Mouse (Mus musculus) thymus, postnatal 14 days (tissue): ENCODE results near the gene Rab3b.

Experiments
- DNase-seq: peaks from one replicate; pipeline ENCODE4 v3.0.0; 2021

Rab3b gene

DNA sequence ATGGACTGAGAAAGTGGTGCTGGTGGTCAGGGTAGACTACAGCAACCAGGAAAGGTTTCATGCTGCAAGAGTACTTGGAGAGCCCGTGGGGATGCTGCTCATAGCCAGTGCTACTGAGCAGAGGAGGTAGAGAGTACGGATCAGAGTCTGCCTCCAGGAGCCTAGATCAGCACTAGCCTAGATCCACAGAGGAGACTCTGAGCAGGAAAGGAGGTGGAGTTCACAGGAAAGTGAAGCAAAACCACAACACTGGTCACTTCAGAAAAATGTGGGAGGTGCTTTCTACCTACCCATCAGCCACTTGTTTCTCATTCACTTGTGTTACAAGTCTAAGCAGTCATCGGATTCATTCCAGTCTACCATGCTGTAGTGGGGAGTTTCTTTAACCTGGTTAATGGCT, 80.8 kb downstream of the Rab3b start:
- DNase-seq, result no peak

DNA sequence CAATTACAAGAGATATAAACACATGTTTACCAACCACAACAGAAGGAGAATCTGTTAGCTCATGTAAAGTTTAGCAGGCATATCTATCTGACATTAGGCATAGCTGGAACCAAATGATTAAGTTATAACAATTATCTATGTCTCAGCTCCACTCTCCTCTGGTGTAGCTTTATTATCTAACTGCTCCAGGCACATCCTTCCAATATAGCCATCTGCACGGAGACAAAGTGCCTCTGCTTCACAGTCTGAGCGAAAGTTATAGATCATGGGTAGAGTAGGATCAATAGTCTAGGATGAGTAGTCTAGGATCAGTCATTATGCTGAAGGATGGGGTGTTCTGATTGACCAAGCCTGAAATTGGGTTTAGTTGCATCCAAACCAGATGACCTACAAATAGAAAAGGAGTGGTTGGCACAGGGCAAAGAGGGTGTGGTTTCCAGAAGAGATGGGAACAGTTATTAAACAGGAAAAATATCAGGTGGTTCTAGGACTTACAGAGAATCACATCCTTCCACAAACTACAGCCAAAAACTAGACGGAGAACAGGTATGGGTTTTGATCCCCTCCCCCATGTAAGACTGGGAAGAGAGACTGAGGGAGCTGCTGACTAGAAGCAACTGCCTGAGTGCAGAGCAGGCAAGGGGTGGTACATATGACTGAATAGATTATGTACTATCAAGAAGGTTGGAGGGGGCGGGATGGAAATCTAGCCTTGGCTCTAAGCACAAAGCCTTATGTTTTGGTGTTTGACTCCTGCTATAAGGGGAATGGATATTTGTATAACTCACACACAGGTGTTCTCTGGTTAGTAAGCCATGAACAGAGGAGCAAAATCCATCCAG, 82.0 kb downstream of the Rab3b start:
- no peak for DNase-seq

DNA sequence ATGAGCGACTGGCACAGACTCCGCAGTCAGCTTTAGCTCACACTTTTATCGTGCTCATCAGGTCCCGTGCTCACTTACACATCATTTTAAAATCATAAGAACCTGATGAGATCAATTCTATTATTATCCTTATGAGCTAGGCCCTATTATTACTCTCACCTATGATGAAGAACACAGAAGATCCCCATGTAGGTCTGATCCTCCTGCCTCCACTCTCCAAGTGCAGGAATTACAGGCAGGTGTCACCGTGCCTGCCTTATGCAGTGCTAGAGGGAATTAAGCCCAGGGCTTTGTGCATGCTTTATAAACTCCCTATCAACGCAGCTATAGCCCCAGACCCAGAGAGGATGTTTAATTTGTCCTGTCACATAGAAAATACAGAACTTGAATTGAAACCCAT, 84.2 kb downstream of the Rab3b start:
- no peak for DNase-seq

DNA sequence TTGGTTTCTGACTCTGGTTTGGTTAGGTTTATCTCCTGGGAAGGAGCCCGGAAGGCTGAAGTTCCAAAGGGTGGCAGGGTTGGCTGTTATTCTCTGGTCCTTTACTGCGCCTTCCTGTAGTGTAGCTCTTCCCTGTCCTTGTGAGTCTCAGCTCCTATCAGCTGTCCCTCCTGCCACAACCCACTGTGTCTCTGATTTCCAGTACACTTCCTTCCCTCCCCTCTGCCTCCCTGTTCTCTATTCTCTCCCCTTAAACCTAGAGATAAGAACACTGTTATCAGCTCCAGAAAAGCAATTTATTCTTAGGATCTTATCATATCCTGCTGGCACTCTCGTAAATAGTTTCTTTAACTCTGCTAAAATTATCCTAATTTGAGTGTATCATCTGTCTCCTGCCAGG, 90.7 kb downstream of the Rab3b start:
- no peak for DNase-seq

DNA sequence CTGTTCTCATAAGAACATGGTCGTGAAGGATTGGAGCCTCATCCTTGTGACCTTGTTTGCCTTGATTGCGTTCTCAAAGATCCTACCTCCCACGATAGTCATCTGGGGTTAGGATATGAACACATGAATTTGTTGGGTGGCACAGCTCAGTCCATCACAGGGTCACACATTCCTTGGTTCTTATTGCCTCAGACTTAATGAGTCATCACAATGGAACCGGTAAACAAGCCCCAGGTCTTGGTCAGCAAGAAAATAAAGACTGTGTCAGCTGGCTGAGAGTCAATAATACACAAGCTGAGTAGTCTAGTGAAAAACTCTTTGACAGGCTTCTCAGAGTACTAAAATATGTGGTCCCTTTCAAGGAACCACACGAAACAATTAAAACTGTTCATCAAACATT, 92.2 kb downstream of the Rab3b start:
- DNase-seq, result no peak

DNA sequence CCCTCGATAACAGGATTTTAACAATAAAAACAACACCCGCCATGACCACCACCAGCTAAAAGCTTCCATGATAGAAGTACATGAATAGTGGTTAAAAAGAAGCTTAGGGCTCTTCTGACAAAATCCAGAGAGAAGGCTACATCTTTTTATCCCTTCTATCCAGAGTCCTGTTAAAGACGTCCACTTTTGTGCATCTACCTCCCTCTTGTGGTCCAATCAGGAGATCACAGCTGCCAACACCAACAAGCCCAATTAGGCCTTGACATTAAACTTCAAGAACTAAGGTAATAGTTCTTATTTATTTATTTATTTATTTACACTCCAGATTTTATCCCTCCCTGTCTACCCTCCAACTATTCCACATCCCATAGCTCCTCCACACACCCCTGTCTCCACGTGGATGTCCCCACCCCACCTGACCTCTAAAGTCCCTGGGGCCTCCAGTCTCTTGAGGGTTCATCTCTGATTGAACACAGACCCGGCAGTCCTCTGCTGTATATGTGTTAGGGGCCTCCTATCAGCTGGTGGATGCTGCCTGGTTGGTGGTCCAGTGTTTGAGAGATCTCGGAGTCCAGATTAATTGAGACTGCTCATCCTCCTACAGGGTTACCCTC, 97.7 kb downstream of the Rab3b start:
- DNase-seq, result peak; percentile 9

DNA sequence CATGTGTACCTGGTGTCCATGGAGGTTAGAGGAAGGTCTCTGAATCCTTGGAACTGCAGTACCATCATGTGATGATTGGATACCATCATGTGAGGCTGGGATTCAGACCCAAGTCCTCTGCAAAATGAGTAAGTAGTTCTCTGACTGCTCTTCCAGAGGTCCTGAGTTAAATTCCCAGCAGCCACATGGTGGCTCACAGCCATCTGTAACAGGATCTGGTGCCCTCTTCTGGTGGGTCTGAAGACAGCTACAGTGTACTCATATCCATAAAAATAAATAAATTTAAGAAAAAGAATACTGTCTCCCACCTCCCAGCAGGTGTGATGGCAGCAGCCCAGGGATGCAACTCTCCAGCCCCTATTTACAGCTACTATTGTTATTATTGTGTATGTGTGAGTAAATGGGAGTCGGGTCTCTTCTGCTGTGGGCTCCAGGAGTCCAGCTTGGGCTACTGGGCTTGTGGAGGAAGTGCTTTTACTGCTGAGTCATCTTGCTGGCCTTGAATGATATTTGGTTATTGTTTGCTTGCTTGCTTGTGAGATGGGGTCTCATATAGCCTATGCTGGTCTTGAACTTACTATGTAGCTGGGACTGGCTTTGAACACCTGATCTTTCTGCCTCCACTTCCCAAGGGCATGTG, 108.1 kb downstream of the Rab3b start:
- DNase-seq, result peak; percentile 9

DNA sequence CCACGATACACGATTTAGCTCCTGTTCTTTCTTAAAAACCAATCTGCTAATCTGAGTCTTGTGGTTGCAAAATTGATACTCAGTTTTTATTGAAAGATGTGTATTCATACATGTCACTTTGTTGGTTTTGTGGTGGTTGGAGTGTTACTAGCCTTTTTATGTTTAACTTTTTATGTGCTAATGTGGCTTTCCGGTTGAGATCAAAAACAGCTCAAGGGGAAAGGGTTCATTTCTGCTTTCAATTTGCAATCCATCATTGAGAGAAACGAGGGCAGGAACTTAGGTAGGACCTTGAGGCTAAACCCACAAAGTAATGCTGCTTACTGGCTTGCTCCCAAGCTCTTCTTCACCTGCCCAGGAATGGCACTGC, 108.6 kb downstream of the Rab3b start:
- no peak for DNase-seq

DNA sequence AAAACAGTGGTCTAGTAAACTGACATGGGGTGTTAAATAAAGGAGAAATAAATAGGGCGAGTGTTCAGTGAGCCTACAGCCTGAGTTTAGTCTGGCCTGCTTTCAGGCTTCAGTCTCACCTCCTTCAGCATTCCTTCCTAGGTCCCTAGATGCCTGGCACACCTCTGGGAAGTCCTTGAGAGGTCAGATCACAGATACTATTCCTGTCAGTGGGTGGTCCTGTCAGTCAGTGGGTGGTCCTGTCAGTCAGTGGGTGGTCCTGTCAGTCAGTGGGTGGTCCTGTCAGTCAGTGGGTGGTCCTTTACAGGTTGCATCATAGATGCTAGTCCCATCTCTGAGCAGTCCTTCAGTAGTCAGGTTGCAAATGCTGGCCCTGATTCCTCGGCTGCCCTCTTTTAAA, 110.6 kb downstream of the Rab3b start:
- DNase-seq, result no peak

DNA sequence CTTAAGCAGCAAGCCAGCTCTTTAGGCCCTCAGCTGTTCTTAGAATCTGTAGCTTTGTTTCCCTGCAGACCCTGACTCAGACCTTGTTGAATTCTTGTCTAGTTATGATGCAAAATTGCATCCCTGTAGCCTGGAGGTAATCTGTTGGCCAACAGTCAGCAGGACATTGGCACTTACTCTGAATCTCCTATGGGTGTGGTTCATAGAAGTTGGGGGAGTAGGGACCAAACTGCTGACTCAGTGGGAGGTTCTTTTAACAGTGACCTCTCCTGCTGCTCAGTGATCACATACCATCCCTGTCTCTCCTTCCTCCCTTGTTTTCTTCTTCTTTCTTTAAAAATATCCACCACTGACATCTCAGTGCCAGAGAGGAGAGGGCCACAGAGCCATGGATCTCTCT, 111.2 kb downstream of the Rab3b start:
- no peak for DNase-seq

DNA sequence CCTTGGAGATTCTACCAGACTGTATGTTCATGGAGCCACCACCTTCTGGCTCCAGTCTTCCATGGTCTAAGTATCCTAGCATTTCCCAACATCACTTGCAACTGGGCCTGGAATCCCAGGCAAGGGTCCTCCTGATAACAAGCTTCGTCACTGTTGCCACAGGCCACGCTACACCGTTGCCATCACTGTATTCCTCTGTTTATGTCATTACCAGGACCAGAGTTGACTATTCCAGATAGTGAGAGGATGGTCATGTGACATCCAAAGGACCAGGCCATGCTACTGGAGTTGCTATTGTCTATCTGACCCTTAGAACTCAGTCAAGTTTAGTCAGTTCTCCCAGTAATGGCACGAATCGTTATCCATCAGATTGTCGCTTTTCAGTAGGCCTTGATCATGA, 111.7 kb downstream of the Rab3b start:
- DNase-seq, result no peak

DNA sequence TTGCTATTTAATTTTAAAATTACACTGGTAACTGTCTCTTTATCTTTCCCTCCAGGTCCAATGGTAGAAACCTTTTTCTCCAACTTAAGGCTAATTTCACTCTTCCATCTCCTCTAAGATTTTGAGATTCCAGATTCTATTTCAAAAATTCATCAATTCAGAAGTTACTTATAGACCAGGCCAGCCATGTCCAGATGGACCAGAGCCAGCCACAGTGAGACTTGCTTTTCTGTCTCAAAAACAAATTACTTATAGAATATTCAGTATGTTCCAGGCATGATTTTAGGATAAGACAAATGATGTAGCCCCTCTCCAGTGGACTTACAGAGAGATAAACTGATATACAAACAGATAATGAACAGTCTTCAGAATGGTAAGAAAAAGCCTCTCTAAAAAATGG, 112.9 kb downstream of the Rab3b start:
- no peak for DNase-seq
